In genomic region chr6:8659194-8659959, GRCm38 (mm10) we compare ENCODE assay signal across 8 mouse cellular contexts.
A peak's percentile ranks its signal among the peaks of the same experiment; 100 is the strongest.
DNase-seq lines count a peak whose midpoint lies in the region; ATAC-seq and TF ChIP-seq lines count a peak whose summit lies in the region.
"Had no signal": no experiment of that assay in that cellular context is flagged by ENCODE, and none has a peak within 500 bp of the region (broad histone marks: within the 10 kb centered on the region; RNA-seq: fewer than 3 reads in every experiment).

No protein-coding gene starts in this region.

- DNase-seq in right cerebral cortex, postnatal 25 days = peak; percentile 37
- DNase-seq in right cerebral cortex, adult 18-20 months = no peak
- DNase-seq in embryonic facial prominence, embryonic 10.5 days (ENCODE audit: low spot score) = no peak
- peak; percentile 64 for DNase-seq in midbrain, embryonic 10.5 days (ENCODE audit: low spot score)
- no peak for DNase-seq in stomach, postnatal 0 days (ENCODE audit: low spot score)
- DNase-seq in kidney, postnatal 36 days = no peak
- DNase-seq in adipocyte (ENCODE audit: low spot score) = no peak
- DNase-seq: gastrocnemius, adult 2 months had no signal

- WGBS in embryonic facial prominence, embryonic 10.5 days = 53% methylated on average over 13 of the region's 13 CpGs
- 39% methylated on average over 13 of the region's 13 CpGs for WGBS in midbrain, embryonic 10.5 days
- 61% methylated on average over 13 of the region's 13 CpGs for WGBS in stomach, postnatal 0 days

- no peak for TF ChIP-seq CTCF in stomach, postnatal 0 days (IDR thresholded peaks at IDR 0.05; ENCODE audit: low read depth)

- H3K27me3 ChIP-seq in embryonic facial prominence, embryonic 10.5 days (replicated peaks; ENCODE audit: low read depth, poor library complexity, severe bottlenecking) = no peaks in the 10 kb centered on the region
- no peaks in the 10 kb centered on the region for H3K27me3 ChIP-seq in midbrain, embryonic 10.5 days (ENCODE audit: low read depth, poor library complexity, severe bottlenecking)
- H3K27me3 ChIP-seq in stomach, postnatal 0 days (ENCODE audit: control insufficient read depth, insufficient read depth, low read length) = no peaks in the 10 kb centered on the region

- no peak overlapping the region for H3K9ac ChIP-seq in stomach, postnatal 0 days (ENCODE audit: low read length)

- H3K4me2 ChIP-seq in stomach, postnatal 0 days (replicated peaks; ENCODE audit: low read depth) = no peak overlapping the region

- H3K4me1 ChIP-seq in embryonic facial prominence, embryonic 10.5 days = peaks cover 40% of the 10 kb centered on the region
- H3K4me1 ChIP-seq in midbrain, embryonic 10.5 days = peaks cover 66% of the 10 kb centered on the region
- H3K4me1 ChIP-seq in stomach, postnatal 0 days (replicated peaks; ENCODE audit: control insufficient read depth, insufficient read depth) = 0 out of 2 replicates have a peak, but pooled peaks cover 2% of the 10 kb centered on the region

- peak overlapping the region; percentile 59 for H3K27ac ChIP-seq in embryonic facial prominence, embryonic 10.5 days (replicated peaks)
- H3K27ac ChIP-seq in midbrain, embryonic 10.5 days (replicated peaks) = peak overlapping the region; percentile 83
- no peak overlapping the region for H3K27ac ChIP-seq in stomach, postnatal 0 days (replicated peaks)
- H3K27ac ChIP-seq: gastrocnemius, adult 2 months had no signal

- ATAC-seq in stomach, postnatal 0 days (ENCODE audit: low FRiP score, low TSS enrichment) = no peak

- H3K36me3 ChIP-seq in embryonic facial prominence, embryonic 10.5 days (replicated peaks) = no peaks in the 10 kb centered on the region
- H3K36me3 ChIP-seq in midbrain, embryonic 10.5 days = no peaks in the 10 kb centered on the region
- H3K36me3 ChIP-seq in stomach, postnatal 0 days (ENCODE audit: control insufficient read depth, insufficient read depth, low read length) = no peaks in the 10 kb centered on the region; the same call in 1 of the 2 replicates

- H3K4me3 ChIP-seq in embryonic facial prominence, embryonic 10.5 days = no peak overlapping the region
- H3K4me3 ChIP-seq in midbrain, embryonic 10.5 days = peak overlapping the region; percentile 21; the same call in 1 of the 2 replicates
- H3K4me3 ChIP-seq in stomach, postnatal 0 days (ENCODE audit: low read depth, low read length) = no peak overlapping the region
- H3K4me3 ChIP-seq: gastrocnemius, adult 2 months had no signal

- H3K9me3 ChIP-seq in embryonic facial prominence, embryonic 10.5 days = no peaks in the 10 kb centered on the region
- no peaks in the 10 kb centered on the region for H3K9me3 ChIP-seq in midbrain, embryonic 10.5 days (replicated peaks)
- no peaks in the 10 kb centered on the region for H3K9me3 ChIP-seq in stomach, postnatal 0 days (ENCODE audit: control insufficient read depth, low read length)

- no peak for TF ChIP-seq EP300 in stomach, postnatal 0 days (optimal IDR thresholded peaks at IDR 0.05)

Comparison
In these comparisons a context has a peak if more than half of its experiments do, and no peak if none do; other contexts are left out.
1. DNase-seq: peak in right cerebral cortex, postnatal 25 days (single experiment) and midbrain, embryonic 10.5 days (single experiment); none in right cerebral cortex, adult 18-20 months (single experiment), embryonic facial prominence, embryonic 10.5 days (single experiment), stomach, postnatal 0 days (single experiment), kidney, postnatal 36 days (0 of 2) and adipocyte (single experiment).